Mouse (Mus musculus) forebrain, postnatal 0 days (tissue): ENCODE data around the gene Tasp1. TPM values are rescaled to one million over a fixed set of nuclear protein-coding genes. Genes with fewer than 3 reads are reported as not detected.

Experiments used
- ATAC-seq: fragments of 200-750 bp; cut with Nextera tagmentation; 2 replicates; pipeline ENCODE4 v1.8.0; 2017; ENCODE audit warnings: mild to moderate bottlenecking, moderate library complexity
- DNase-seq: peaks from one replicate; pipeline ENCODE4 v3.0.0-alpha.2; 2015
- H3K27ac ChIP-seq: fragments of 300-500 bp; sonication (generic); 2 replicates; pipeline ENCODE4 v1.5.1; 2014; ENCODE audit warnings: low read depth, mild to moderate bottlenecking, antibody characterized with exemption, low read length, moderate library complexity, mixed read lengths
- H3K27me3 ChIP-seq: fragments of 300-500 bp; sonication (generic); 2 replicates; pipeline ENCODE4 v1.6.1; 2014; ENCODE audit warnings: mild to moderate bottlenecking, low read length, mixed read lengths; ENCODE audit not compliant: insufficient read depth
- H3K36me3 ChIP-seq: fragments of 300-500 bp; sonication (generic); 2 replicates; pipeline ENCODE4 v1.6.1; 2014; ENCODE audit warnings: mild to moderate bottlenecking, moderate library complexity; ENCODE audit not compliant: insufficient read depth
- H3K4me1 ChIP-seq: fragments of 300-500 bp; sonication (generic); 2 replicates; pipeline ENCODE4 v1.6.1; 2014; ENCODE audit warnings: antibody characterized with exemption; ENCODE audit not compliant: insufficient read depth
- H3K4me2 ChIP-seq: fragments of 300-500 bp; sonication (generic); 2 replicates; pipeline ENCODE4 v1.6.1; 2014; ENCODE audit warnings: low read depth, mild to moderate bottlenecking, moderate library complexity
- H3K4me3 ChIP-seq: fragments of 300-500 bp; sonication (generic); 2 replicates; pipeline ENCODE4 v1.5.1; 2014; ENCODE audit warnings: low read depth, low read length, mixed read lengths
- H3K9ac ChIP-seq: fragments of 300-500 bp; sonication (generic); 2 replicates; pipeline ENCODE4 v1.6.1; 2014; ENCODE audit warnings: mild to moderate bottlenecking
- H3K9me3 ChIP-seq: fragments of 300-500 bp; sonication (generic); 2 replicates; pipeline ENCODE4 v1.6.1; 2016; ENCODE audit warnings: low read length
- CTCF ChIP-seq: sonication (generic); IDR thresholded peaks from 2 replicates; pipeline ENCODE4 v1.5.1; 2016; ENCODE audit warnings: antibody characterized with exemption, control low read depth, low read depth
- WGBS: fragments of 180-500 bp; shearing (Covaris S2); extraction: QIAGEN DNeasy Blood & Tissue Kit; methylation state at CpG from one replicate; pipeline ENCODE4 v1.1.7; 2014; 5-methylcytosine and 5-hydroxymethylcytosine counted together
- polyA plus RNA-seq: library from polyadenylated mRNA; unstranded; fragments of >200 nt; fragmentation: Nextera tagmentation; extraction: Ambion mirVana; gene quantifications from 2 replicates; pipeline ENCODE4 v1.2.1, GENCODE M21; 2015
- total RNA-seq: library from RNA; depleted of rRNA; stranded (reverse); fragments of >200 nt; gene quantifications from 2 replicates; pipeline ENCODE4 v1.2.3, GENCODE M21; 2014; rRNA removed

Gene Tasp1
- total RNA-seq (25.0 and 26.4 TPM in 2 replicates), polyA plus RNA-seq (19.1 and 23.6 TPM in 2 replicates)

GRCm38 (mm10) chr2:140066353-140067314 lies at the start of gene Tasp1:
Gene Tasp1 (minus strand): TSS chr2:140066805.
- Histone ChIP-seq H3K4me1 (peaks cover 6% of the 10 kb centered on the region; the same call in 1 of the 2 replicates), H3K36me3 (no peaks in the 10 kb centered on the region), H3K4me2 (peak within 1 kb of the TSS; percentile 79), H3K27me3 (no peaks in the 10 kb centered on the region), H3K9me3 (no peaks in the 10 kb centered on the region), H3K27ac (peak within 1 kb of the TSS; percentile 92), H3K9ac (peak within 1 kb of the TSS; percentile 88), H3K4me3 (peak within 1 kb of the TSS; percentile 87)
- whole genome bisulfite sequencing, result 1% methylated on average over 68 of the region's 68 CpGs
- DNase-seq (peak; percentile 97), ATAC-seq (peak; percentile 100)
- no peak for TF ChIP-seq CTCF

- Histone ChIP-seq H3K36me3 (no peaks in the 10 kb centered on the region), H3K9ac (no peak overlapping the region), H3K27ac (no peak overlapping the region), H3K9me3 (no peaks in the 10 kb centered on the region), H3K4me3 (no peak overlapping the region), H3K27me3 (no peaks in the 10 kb centered on the region), H3K4me1 (no peaks in the 10 kb centered on the region), H3K4me2 (no peak overlapping the region)
- ATAC-seq, result peak; percentile 88
- 62% methylated on average over 8 of the region's 8 CpGs for WGBS
- peak; percentile 63 for DNase-seq
- no peak for TF ChIP-seq CTCF
These were observed 47.2 kb upstream of the Tasp1 start for GRCm38 (mm10) chr2:140113851-140114250.

- ATAC-seq (no peak), DNase-seq (no peak)
- Histone ChIP-seq H3K9ac (no peak overlapping the region), H3K4me3 (no peak overlapping the region), H3K4me2 (no peak overlapping the region), H3K9me3 (no peaks in the 10 kb centered on the region), H3K36me3 (no peaks in the 10 kb centered on the region), H3K27ac (no peak overlapping the region), H3K27me3 (no peaks in the 10 kb centered on the region), H3K4me1 (no peaks in the 10 kb centered on the region)
- WGBS, result 40% methylated on average over 1 of the region's 1 CpGs
- no peak for TF ChIP-seq CTCF
These were observed 42.3 kb upstream of the Tasp1 start for GRCm38 (mm10) chr2:140108945-140109344.

- Histone ChIP-seq H3K4me2 (no peak overlapping the region), H3K9ac (no peak overlapping the region), H3K36me3 (no peaks in the 10 kb centered on the region), H3K4me3 (no peak overlapping the region), H3K4me1 (no peaks in the 10 kb centered on the region), H3K27ac (no peak overlapping the region), H3K27me3 (no peaks in the 10 kb centered on the region), H3K9me3 (no peaks in the 10 kb centered on the region)
- no peak for TF ChIP-seq CTCF
- DNase-seq (no peak), ATAC-seq (no peak)
- WGBS, result 89% methylated on average over 4 of the region's 4 CpGs
These were observed 41.0 kb upstream of the Tasp1 start for GRCm38 (mm10) chr2:140107641-140108040.

- 75% methylated on average over 3 of the region's 3 CpGs for WGBS
- H3K4me1 ChIP-seq, result no peaks in the 10 kb centered on the region
- H3K9me3 ChIP-seq, result no peaks in the 10 kb centered on the region
- no peak overlapping the region for H3K27ac ChIP-seq
- H3K36me3 ChIP-seq, result no peaks in the 10 kb centered on the region
- no peak overlapping the region for H3K4me3 ChIP-seq
- no peaks in the 10 kb centered on the region for H3K27me3 ChIP-seq
- DNase-seq, result no peak
- no peak for TF ChIP-seq CTCF
- H3K9ac ChIP-seq, result no peak overlapping the region
- H3K4me2 ChIP-seq, result no peak overlapping the region
- ATAC-seq, result no peak
These were observed 38.3 kb upstream of the Tasp1 start for GRCm38 (mm10) chr2:140104951-140105350.

GRCm38 (mm10) chr2:140100551-140101474 lies 34.2 kb upstream of the Tasp1 start:
- no peak overlapping the region for H3K4me2 ChIP-seq
- H3K36me3 ChIP-seq, result no peaks in the 10 kb centered on the region
- H3K9me3 ChIP-seq, result no peaks in the 10 kb centered on the region
- no peaks in the 10 kb centered on the region for H3K4me1 ChIP-seq
- no peak overlapping the region for H3K4me3 ChIP-seq
- ATAC-seq, result no peak
- H3K9ac ChIP-seq, result no peak overlapping the region
- WGBS, result 89% methylated on average over 3 of the region's 3 CpGs
- no peak for TF ChIP-seq CTCF
- H3K27ac ChIP-seq, result no peak overlapping the region
- H3K27me3 ChIP-seq, result no peaks in the 10 kb centered on the region
- DNase-seq, result no peak
